Mouse (Mus musculus) neural tube, embryonic 15.5 days (tissue): ENCODE results near the gene Pon1. TPM values are rescaled to one million over a fixed set of nuclear protein-coding genes. Genes with fewer than 3 reads are reported as not detected.
"Not testable (repeated sequence)": the region's sequence is repeated elsewhere in the genome, so short reads cannot be mapped to it uniquely, and the experiment has no call there.

Source experiments
- ATAC-seq: fragments of 200-750 bp; cut with Nextera tagmentation; 2 replicates; pipeline ENCODE4 v1.8.0; 2017; ENCODE audit warnings: mild to moderate bottlenecking, moderate TSS enrichment, moderate library complexity; ENCODE audit not compliant: low FRiP score
- H3K27ac ChIP-seq: fragments of 300-500 bp; sonication (generic); replicated peaks from 2 replicates; pipeline ENCODE4 v1.5.1; 2015; ENCODE audit warnings: mild to moderate bottlenecking, inconsistent platforms
- H3K27me3 ChIP-seq: fragments of 300-500 bp; sonication (generic); replicated peaks from 2 replicates; pipeline ENCODE4 v1.6.1; 2015; ENCODE audit warnings: inconsistent platforms
- H3K36me3 ChIP-seq: fragments of 300-500 bp; sonication (generic); 2 replicates; pipeline ENCODE4 v1.6.1; 2015; ENCODE audit warnings: inconsistent platforms
- H3K4me1 ChIP-seq: fragments of 300-500 bp; sonication (generic); 2 replicates; pipeline ENCODE4 v1.6.1; 2015; ENCODE audit warnings: inconsistent platforms
- H3K4me2 ChIP-seq: fragments of 300-500 bp; sonication (generic); 2 replicates; pipeline ENCODE4 v1.6.1; 2015; ENCODE audit warnings: inconsistent platforms, mild to moderate bottlenecking, moderate library complexity
- H3K4me3 ChIP-seq: fragments of 300-500 bp; sonication (generic); replicated peaks from 2 replicates; pipeline ENCODE4 v1.5.1; 2015; ENCODE audit warnings: mild to moderate bottlenecking, inconsistent platforms
- H3K9ac ChIP-seq: fragments of 300-500 bp; sonication (generic); replicated peaks from 2 replicates; pipeline ENCODE4 v1.6.1; 2015; ENCODE audit warnings: mild to moderate bottlenecking, inconsistent platforms
- H3K9me3 ChIP-seq: fragments of 300-500 bp; sonication (generic); replicated peaks from 2 replicates; pipeline ENCODE4 v1.6.1; 2016; ENCODE audit warnings: inconsistent platforms
- WGBS: fragments of 180-500 bp; shearing (Covaris S2); methylation state at CpG from one replicate; pipeline ENCODE4 v1.1.7; 2015; ENCODE audit warnings: mixed read lengths; 5-methylcytosine and 5-hydroxymethylcytosine counted together
- polyA plus RNA-seq: library from polyadenylated mRNA; unstranded; fragments of >200 nt; fragmentation: Nextera tagmentation; extraction: Ambion mirVana; gene quantifications from 2 replicates; pipeline ENCODE4 v1.2.1, GENCODE M21; 2015

Pon1 gene
- not detected in 2 replicates for polyA plus RNA-seq

- 42% methylated on average over 5 of the region's 5 CpGs for WGBS
- no peaks in the 10 kb centered on the region for H3K36me3 ChIP-seq
- no peak within 1 kb of the TSS for H3K9ac ChIP-seq
- no peak within 1 kb of the TSS for H3K27ac ChIP-seq
- H3K4me3 ChIP-seq, result no peak within 1 kb of the TSS
- no peaks in the 10 kb centered on the region for H3K27me3 ChIP-seq
- no peaks in the 10 kb centered on the region for H3K4me1 ChIP-seq
- ATAC-seq, result no peak
- H3K4me2 ChIP-seq, result no peak within 1 kb of the TSS
- no peaks in the 10 kb centered on the region for H3K9me3 ChIP-seq
Observed at GRCm38 (mm10) chr6:5193693-5194092, at the start of gene Pon1. Gene Pon1, minus strand, starts transcription at chr6:5193946.

GRCm38 (mm10) chr6:5238799-5239198 lies 45.1 kb upstream of the Pon1 start:
- H3K4me1 ChIP-seq, result no peaks in the 10 kb centered on the region
- H3K9me3 ChIP-seq, result no peaks in the 10 kb centered on the region
- ATAC-seq, result no peak
- no peaks in the 10 kb centered on the region for H3K36me3 ChIP-seq
- no peak overlapping the region for H3K9ac ChIP-seq
- no peak overlapping the region for H3K27ac ChIP-seq
- no peaks in the 10 kb centered on the region for H3K27me3 ChIP-seq
- 96% methylated on average over 3 of the region's 3 CpGs for WGBS
- H3K4me3 ChIP-seq, result no peak overlapping the region
- no peak overlapping the region for H3K4me2 ChIP-seq

GRCm38 (mm10) chr6:5237510-5237909 lies 43.8 kb upstream of the Pon1 start:
- no peak for ATAC-seq
- 94% methylated on average over 4 of the region's 4 CpGs for WGBS
- H3K9me3 ChIP-seq, result no peaks in the 10 kb centered on the region
- no peak overlapping the region for H3K4me3 ChIP-seq
- H3K27me3 ChIP-seq, result no peaks in the 10 kb centered on the region
- no peak overlapping the region for H3K27ac ChIP-seq
- no peak overlapping the region for H3K9ac ChIP-seq
- H3K4me1 ChIP-seq, result no peaks in the 10 kb centered on the region
- H3K4me2 ChIP-seq, result no peak overlapping the region
- H3K36me3 ChIP-seq, result no peaks in the 10 kb centered on the region

GRCm38 (mm10) chr6:5236843-5237371 lies 43.2 kb upstream of the Pon1 start:
- ATAC-seq, result no peak
- Histone ChIP-seq H3K9ac (no peak overlapping the region), H3K4me1 (no peaks in the 10 kb centered on the region), H3K4me3 (no peak overlapping the region), H3K4me2 (no peak overlapping the region), H3K27ac (no peak overlapping the region), H3K27me3 (no peaks in the 10 kb centered on the region), H3K9me3 (no peaks in the 10 kb centered on the region), H3K36me3 (no peaks in the 10 kb centered on the region)
- 94% methylated on average over 8 of the region's 8 CpGs for WGBS

DNA sequence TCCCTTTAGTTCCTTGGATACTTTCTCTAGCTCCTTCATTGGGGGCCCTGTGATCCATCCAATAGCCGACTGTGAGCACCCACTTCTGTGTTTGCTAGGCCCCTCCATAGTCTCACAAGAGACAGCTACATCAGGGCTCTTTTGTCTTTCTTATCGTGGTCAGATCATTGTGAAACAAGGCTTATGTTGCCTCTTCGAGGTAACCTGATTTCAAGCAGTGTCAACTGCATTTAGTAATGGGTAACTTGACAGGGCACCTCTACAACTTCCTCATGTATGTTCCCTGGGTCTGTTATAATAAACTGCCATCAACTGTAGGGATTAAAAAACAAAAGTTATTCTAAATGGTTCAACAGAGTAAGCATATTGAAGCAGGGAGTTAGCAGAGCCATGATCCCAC lies 40.8 kb upstream of the Pon1 start:
- no peak overlapping the region for H3K4me3 ChIP-seq
- H3K27me3 ChIP-seq, result no peaks in the 10 kb centered on the region
- 79% methylated on average over 3 of the region's 3 CpGs for WGBS
- no peak overlapping the region for H3K27ac ChIP-seq
- H3K4me1 ChIP-seq, result no peaks in the 10 kb centered on the region
- no peak for ATAC-seq
- no peak overlapping the region for H3K9ac ChIP-seq
- no peaks in the 10 kb centered on the region for H3K36me3 ChIP-seq
- no peaks in the 10 kb centered on the region for H3K9me3 ChIP-seq
- H3K4me2 ChIP-seq, result no peak overlapping the region

GRCm38 (mm10) chr6:5233812-5234211 lies 40.1 kb upstream of the Pon1 start:
- no peak for ATAC-seq
- no peaks in the 10 kb centered on the region for H3K4me1 ChIP-seq
- no peaks in the 10 kb centered on the region for H3K27me3 ChIP-seq
- no peak overlapping the region for H3K9ac ChIP-seq
- no peak overlapping the region for H3K4me2 ChIP-seq
- H3K36me3 ChIP-seq, result no peaks in the 10 kb centered on the region
- H3K4me3 ChIP-seq, result no peak overlapping the region
- 97% methylated on average over 1 of the region's 1 CpGs for WGBS
- no peak overlapping the region for H3K27ac ChIP-seq
- H3K9me3 ChIP-seq, result no peaks in the 10 kb centered on the region

DNA sequence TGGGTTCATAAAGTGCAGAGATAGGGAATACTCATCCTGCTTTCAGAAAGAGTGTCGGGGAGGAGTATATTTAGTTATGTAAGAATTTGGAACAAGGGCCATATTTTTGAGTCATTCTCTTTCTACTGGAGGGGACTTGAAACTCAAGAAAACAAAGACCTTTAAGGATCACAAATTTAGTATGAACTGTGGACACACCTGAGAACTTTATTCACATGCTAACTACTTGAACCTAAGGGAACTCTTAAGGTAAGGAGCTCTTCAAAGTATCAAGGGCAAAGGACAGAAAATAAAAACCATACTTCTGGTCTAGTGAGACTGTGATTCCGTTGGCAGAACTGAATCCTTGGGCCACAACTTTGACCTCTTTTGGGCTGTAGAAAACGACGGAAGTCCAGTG lies 38.3 kb upstream of the Pon1 start:
- no peaks in the 10 kb centered on the region for H3K4me1 ChIP-seq
- H3K4me2 ChIP-seq, result no peak overlapping the region
- ATAC-seq, result no peak
- H3K9me3 ChIP-seq, result no peaks in the 10 kb centered on the region
- WGBS, result 93% methylated on average over 4 of the region's 4 CpGs
- H3K36me3 ChIP-seq, result no peaks in the 10 kb centered on the region
- H3K9ac ChIP-seq, result no peak overlapping the region
- H3K4me3 ChIP-seq, result no peak overlapping the region
- no peak overlapping the region for H3K27ac ChIP-seq
- H3K27me3 ChIP-seq, result no peaks in the 10 kb centered on the region

- no peaks in the 10 kb centered on the region for H3K27me3 ChIP-seq
- H3K9me3 ChIP-seq, result no peaks in the 10 kb centered on the region
- ATAC-seq, result no peak
- H3K4me1 ChIP-seq, result no peaks in the 10 kb centered on the region
- H3K36me3 ChIP-seq, result no peaks in the 10 kb centered on the region
- WGBS, result 94% methylated on average over 5 of the region's 5 CpGs
- no peak overlapping the region for H3K4me2 ChIP-seq
- H3K27ac ChIP-seq, result no peak overlapping the region
- no peak overlapping the region for H3K9ac ChIP-seq
- H3K4me3 ChIP-seq, result no peak overlapping the region
Observed at GRCm38 (mm10) chr6:5230261-5230660, 36.5 kb upstream of the Pon1 start.

- H3K27me3 ChIP-seq, H3K4me2 ChIP-seq, H3K36me3 ChIP-seq, H3K9ac ChIP-seq, H3K9me3 ChIP-seq, H3K4me1 ChIP-seq, ATAC-seq, H3K27ac ChIP-seq, H3K4me3 ChIP-seq: not testable (repeated sequence)
- WGBS, result 88% methylated on average over 2 of the region's 2 CpGs
Observed at GRCm38 (mm10) chr6:5223551-5223950, 29.8 kb upstream of the Pon1 start.

DNA sequence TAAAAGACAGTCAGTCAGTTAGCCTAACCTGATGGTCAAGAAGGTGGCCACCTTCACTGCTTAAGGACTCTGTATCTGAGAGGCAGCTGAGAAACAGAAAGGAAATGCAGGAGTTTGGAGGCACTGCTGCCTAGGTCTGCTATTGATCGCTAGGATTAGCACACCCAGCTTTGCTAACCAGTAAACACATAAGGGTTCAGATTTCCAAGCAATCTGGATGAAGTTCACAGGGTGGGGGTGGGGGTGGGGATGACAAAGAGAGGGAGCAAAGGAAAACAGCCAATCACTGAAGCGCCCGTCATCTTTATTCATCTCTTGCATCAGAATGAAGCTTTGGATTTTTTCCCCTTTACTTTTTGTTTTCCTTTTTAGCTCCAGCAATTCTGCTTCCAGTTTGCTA lies 28.3 kb upstream of the Pon1 start:
- no peak overlapping the region for H3K4me3 ChIP-seq
- no peaks in the 10 kb centered on the region for H3K9me3 ChIP-seq
- no peak overlapping the region for H3K4me2 ChIP-seq
- 82% methylated on average over 3 of the region's 3 CpGs for WGBS
- no peak overlapping the region for H3K9ac ChIP-seq
- ATAC-seq, result no peak
- H3K36me3 ChIP-seq, result no peaks in the 10 kb centered on the region
- no peaks in the 10 kb centered on the region for H3K4me1 ChIP-seq
- no peaks in the 10 kb centered on the region for H3K27me3 ChIP-seq
- H3K27ac ChIP-seq, result no peak overlapping the region

GRCm38 (mm10) chr6:5218190-5218589 lies 24.4 kb upstream of the Pon1 start:
- Histone ChIP-seq H3K36me3 (no peaks in the 10 kb centered on the region), H3K4me3 (no peak overlapping the region), H3K9ac (no peak overlapping the region), H3K4me1 (no peaks in the 10 kb centered on the region), H3K27ac (no peak overlapping the region), H3K9me3 (no peaks in the 10 kb centered on the region), H3K27me3 (no peaks in the 10 kb centered on the region), H3K4me2 (no peak overlapping the region)
- WGBS, result 91% methylated on average over 4 of the region's 4 CpGs
- no peak for ATAC-seq

DNA sequence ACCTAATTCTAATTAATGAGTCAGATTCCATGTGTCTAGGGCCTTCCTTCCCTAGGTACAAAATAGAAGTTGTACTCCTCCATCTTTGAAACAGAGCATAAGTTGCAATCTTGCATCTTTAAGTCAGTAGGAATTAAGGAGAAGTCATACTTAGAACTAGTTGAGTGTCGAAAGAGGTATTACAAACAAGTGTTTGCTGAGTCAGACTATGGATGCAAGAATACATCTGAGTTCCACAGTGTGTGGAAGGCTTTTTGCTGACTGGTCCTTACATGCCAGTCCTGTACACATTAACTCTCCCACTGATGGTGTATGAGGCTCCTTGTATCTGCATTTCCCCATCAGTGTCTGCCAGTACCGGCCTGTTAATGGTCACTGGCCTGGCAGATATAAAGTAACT lies 14.1 kb upstream of the Pon1 start:
- Histone ChIP-seq H3K9me3 (no peaks in the 10 kb centered on the region), H3K4me1 (no peaks in the 10 kb centered on the region), H3K9ac (no peak overlapping the region), H3K4me3 (no peak overlapping the region), H3K4me2 (no peak overlapping the region), H3K27me3 (no peaks in the 10 kb centered on the region), H3K27ac (no peak overlapping the region), H3K36me3 (no peaks in the 10 kb centered on the region)
- 74% methylated on average over 2 of the region's 2 CpGs for WGBS
- ATAC-seq, result no peak

DNA sequence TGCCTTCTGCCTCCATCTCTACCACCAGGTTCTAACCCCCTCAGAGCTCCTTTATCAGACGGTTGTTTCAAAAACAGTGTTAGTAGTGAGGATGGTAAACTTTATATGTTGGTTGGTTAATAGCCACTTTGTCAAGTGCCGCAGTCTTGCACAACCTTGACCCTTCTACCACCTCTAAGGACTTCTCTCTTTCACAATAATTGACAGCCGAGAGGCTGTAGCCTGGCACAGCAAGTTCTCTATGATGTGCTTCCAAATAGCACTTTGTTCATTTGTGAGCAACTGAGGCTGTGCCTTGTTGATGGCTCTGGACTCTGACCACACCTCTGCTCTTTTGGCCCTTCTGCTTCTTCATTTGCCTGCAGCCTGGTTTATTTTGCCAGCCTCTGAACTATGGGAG lies 6.2 kb upstream of the Pon1 start:
- no peaks in the 10 kb centered on the region for H3K4me1 ChIP-seq
- H3K9ac ChIP-seq, result no peak overlapping the region
- H3K4me2 ChIP-seq, result no peak overlapping the region
- no peaks in the 10 kb centered on the region for H3K27me3 ChIP-seq
- ATAC-seq, result no peak
- no peaks in the 10 kb centered on the region for H3K9me3 ChIP-seq
- no peak overlapping the region for H3K4me3 ChIP-seq
- whole genome bisulfite sequencing, result 94% methylated on average over 3 of the region's 3 CpGs
- H3K36me3 ChIP-seq, result no peaks in the 10 kb centered on the region
- no peak overlapping the region for H3K27ac ChIP-seq
